Mouse (Mus musculus) megakaryocyte-erythroid progenitor cell, adult 5 weeks (primary cell): ENCODE data around the gene Ctdspl2. TPM values are rescaled to one million over a fixed set of nuclear protein-coding genes. Genes with fewer than 3 reads are reported as not detected.

ENCODE experiments used
- polyA plus RNA-seq: library from polyadenylated mRNA; stranded (reverse); fragments of >175 nt; gene quantifications from 2 replicates; pipeline ENCODE4 v1.2.3, GENCODE M21; 2012

Gene Ctdspl2
- 2.6 and 4.0 TPM in 2 replicates for polyA plus RNA-seq

GRCm38 (mm10) chr2:121955765-121956223 lies at the start of gene Ctdspl2, which contains the start of gene Mageb3:
Gene Ctdspl2 (plus strand): TSS chr2:121956001.
Gene Mageb3 (minus strand): TSS chr2:121956092.

GRCm38 (mm10) chr2:122027862-122028755 lies 72.3 kb downstream of the Ctdspl2 start, which contains the start of gene Eif3j1:
Gene Eif3j1 (plus strand): TSS chr2:122028546.

Other genes with a start within 250 kb of the Ctdspl2 start
- gene Frmd5, start 148.9 kb upstream of the Ctdspl2 start, polyA plus RNA-seq, result 0.03 TPM in 1 of 2 replicates, not detected in the other
- 5.8 and 7.4 TPM in 2 replicates for gene Casc4, start 89.0 kb upstream of the Ctdspl2 start, polyA plus RNA-seq
- 0.03 and 0.13 TPM in 2 replicates for gene Mageb3, start 91 bp downstream of the Ctdspl2 start, polyA plus RNA-seq
- 47.6 and 78.2 TPM in 2 replicates for gene Eif3j1, start 72.5 kb downstream of the Ctdspl2 start, polyA plus RNA-seq
- 1.4 and 2.0 TPM in 2 replicates for gene Spg11, start 162.4 kb downstream of the Ctdspl2 start, polyA plus RNA-seq
- 204 and 229 TPM in 2 replicates for gene B2m, start 191.7 kb downstream of the Ctdspl2 start, polyA plus RNA-seq
- 0.04 TPM in 1 of 2 replicates, not detected in the other for gene Trim69, start 204.7 kb downstream of the Ctdspl2 start, polyA plus RNA-seq
- 0.06 TPM in 1 of 2 replicates, not detected in the other for gene Patl2, start 230.2 kb downstream of the Ctdspl2 start, polyA plus RNA-seq
- gene Terb2, start 230.3 kb downstream of the Ctdspl2 start, polyA plus RNA-seq, result 0.04 TPM in 1 of 2 replicates, not detected in the other